Mouse (Mus musculus): Measurements from ENCODE around the gene B3galnt1.
A peak's percentile ranks its signal among the peaks of the same experiment; 100 is the strongest.
"Not testable (repeated sequence)": the region's sequence is repeated elsewhere in the genome, so short reads cannot be mapped to it uniquely, and the experiment has no call there.

B3galnt1 gene

DNA sequence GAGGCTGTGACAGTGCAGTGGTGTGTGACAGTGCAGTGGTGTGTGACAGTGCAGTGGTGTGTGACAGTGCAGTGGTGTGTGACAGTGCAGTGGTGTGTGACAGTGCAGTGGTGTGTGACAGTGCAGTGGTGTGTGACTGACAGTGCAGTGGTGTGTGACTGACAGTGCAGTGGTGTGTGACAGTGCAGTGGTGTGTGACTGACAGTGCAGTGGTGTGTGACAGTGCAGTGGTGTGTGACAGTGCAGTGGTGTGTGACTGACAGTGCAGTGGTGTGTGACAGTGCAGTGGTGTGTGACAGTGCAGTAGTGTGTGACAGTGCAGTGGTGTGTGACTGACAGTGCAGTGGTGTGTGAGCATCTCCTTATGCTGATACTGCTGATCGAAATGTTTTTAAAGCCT lies 33.2 kb downstream of the B3galnt1 start:
- DNase-seq (ENCODE audit: low spot score), result not testable (repeated sequence)

DNA sequence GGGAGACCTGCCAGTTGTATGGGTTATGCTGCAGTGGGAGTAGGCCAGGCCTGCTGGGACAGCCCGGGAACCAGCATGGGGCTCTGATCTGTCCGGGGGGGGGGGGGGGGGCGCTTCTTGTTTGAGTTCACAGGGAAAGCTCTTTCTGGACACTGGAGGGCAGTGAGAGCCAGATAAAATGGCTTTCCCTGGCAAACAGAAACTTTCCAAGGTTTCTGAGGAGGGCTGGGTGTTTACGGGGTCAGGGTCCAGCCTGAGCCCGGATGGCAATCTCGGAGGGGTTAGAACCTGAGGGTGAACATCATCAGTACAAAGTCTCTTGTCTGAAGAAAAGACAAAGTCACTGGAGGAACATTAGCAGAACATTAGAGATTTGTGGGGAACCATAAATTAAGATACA lies 35.4 kb downstream of the B3galnt1 start:
- DNase-seq (ENCODE audit: low spot score), result no peak

DNA sequence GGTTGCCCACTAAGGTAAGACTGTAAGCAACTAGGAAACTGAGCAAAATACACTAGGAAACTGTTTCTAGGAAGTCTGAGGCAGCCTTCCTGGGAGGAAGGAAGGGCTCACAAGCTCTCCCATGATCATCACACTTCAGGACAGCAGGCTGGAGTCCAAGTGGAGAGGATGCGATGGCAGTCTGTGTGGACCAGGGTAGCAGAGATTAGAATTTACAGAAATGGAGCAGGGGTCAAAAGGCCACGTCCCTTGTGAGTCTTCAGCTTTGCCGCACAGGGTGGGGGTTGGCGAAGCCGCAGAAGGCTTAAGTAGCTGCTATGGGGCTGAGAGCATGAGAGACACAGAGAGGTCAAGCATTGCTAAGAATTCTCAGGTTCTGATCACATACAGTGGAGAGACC lies 37.1 kb downstream of the B3galnt1 start:
- no peak for DNase-seq (ENCODE audit: low spot score)

DNA sequence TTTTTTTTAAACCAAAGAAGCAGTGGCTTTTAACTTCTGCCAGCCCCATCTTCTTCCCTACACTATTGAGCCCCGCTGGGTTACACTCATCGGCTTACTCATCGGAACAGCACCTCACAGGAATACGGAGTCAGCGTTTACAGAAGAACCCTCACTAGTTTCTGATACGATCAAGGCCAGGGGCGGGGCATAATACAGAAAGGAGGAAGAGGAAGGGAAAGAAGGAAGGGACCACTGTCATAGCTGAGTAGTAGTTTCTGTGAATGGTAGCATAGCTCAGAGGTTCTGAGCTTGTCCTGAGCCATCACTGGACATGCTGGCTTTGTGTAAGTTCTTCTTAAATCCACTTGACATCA lies 38.8 kb downstream of the B3galnt1 start:
- no peak for DNase-seq (ENCODE audit: low spot score)

DNA sequence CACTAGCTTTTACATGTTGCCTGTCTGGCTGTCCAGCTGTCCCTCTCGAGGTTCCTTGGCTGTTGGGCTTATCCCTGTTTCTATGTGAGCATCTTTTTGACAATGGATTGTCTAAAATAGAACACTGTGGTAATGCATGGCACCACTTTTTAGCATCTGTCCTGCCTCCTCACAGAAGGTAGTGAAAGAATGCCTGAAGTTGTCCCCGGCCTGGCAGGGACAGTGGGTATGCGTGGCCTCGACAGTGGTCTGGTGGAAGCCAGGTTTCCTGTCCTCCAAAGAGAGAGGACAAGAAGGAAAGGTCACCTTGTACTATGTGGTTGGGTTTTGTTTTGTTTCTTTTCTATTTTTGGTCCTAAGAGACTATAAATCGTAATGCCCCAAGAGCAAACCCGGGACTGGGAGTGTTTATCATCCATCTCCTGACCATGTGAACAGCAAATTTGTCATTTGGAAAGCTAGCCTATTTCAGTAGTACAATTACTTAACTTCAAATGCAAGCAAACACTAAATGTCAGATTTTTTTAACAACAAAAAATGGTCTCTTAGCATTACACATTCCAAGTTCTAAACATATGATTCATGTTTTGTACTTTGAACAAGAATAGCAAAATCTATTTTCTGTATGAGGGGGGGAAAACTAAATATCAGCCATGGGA lies 39.3 kb downstream of the B3galnt1 start:
- no peak for DNase-seq (ENCODE audit: low spot score)

DNA sequence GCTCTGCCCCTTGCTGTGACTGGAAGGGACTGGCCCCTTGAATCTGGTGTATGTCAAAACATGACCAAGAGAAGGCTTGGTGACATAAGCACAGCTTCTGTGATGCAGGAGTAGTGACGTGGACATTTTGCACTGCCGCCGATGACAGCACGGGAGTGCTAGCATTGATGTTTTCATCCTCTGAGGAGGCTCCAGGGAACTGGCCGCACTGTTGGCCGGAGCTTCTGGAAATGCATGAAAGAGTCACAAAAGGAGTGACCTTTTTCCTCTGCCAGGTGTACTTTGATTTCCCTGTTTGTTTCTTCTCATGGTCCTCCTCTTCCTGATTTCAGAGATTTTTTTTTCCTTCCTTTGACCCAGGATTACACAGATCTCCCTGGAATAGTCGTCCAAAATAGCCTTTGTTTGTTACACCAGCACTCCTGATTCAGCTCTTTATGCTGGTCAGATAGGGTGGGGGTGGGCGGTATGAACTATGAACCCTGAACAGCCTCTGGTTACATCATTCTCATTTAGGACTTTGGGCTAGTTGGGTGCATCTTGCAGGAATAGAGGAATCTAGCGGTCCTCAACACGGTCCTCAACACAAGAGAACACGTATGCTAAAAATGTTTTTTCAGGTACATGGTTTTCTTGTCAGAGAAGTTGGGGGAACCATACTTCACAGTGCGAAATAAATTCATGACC lies 42.5 kb downstream of the B3galnt1 start:
- no peak for DNase-seq (ENCODE audit: low spot score)

DNA sequence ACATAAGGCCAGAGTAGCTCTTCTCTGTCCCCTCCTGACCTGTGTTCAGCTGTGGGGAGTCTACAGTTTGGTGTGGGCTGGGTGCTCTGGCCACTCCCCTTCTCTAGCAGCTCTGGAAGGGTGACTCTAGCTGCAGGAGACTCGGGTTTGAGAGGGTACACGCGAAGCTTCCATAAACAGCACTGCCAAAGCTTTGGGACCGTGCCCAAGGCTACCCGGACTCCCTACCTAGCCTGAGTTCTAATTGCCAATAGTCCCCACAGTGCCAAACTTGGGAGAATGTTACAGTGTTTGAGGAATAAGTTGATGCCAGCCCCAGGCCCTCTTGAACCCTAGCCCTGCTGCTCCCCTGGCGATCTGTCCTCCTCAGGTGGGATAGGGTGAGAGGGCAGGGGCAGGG lies 43.2 kb downstream of the B3galnt1 start:
- DNase-seq (ENCODE audit: low spot score), result no peak

DNA sequence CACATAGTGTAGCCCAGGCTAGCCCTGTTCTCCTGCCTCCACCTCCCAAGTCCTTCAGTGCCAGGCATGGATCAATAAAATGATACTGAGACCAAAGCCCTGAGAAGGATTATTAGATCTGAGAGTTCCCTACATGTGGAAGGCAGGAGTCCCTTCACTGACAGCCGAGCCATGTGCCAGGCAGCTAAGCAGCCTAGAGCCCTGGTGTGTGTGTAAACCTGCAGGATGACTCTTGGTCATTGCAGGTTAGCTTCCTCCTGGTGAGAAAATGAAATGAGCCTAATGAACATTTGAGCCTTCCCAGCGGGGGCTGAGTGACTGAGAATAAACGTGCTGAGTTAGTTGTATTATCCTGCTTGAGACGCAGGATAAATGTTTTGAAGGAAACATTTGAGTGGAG lies 49.2 kb downstream of the B3galnt1 start:
- DNase-seq (ENCODE audit: low spot score), result no peak

DNA sequence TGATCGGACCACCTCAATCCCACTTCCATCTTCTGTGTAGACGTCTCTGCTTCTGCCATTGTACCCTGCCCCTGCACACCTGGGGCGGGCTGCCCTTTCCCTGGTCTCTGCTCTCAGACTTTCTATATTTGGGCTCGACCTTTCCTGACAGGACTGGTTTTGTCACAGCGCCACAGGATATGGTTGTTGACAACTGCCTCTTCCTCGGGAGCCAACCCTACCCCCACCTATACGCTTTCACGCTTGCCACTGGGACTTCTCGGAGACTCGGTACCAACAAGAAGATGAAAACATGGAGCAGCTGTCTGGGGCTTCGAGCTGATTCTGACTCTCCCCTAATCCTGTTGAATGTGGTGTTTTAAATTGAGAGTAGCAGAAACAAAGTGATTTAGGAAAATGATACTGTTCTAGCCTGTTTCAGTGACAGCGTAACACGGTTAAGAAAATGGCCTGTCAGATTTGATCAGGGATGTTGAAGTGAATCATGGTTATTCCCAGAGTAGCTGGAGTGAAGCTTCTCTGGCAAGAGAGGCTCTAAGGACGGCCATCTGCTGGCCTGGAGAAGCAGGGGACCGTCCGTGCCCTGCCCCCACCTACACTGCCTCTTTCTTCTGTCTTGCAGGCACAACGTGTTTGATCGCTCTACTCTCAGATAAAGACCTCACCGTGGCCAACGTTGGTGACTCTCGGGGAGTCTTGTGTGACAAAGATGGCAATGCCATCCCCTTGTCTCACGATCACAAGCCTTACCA lies 49.9 kb downstream of the B3galnt1 start:
- DNase-seq (ENCODE audit: low spot score), result no peak

DNA sequence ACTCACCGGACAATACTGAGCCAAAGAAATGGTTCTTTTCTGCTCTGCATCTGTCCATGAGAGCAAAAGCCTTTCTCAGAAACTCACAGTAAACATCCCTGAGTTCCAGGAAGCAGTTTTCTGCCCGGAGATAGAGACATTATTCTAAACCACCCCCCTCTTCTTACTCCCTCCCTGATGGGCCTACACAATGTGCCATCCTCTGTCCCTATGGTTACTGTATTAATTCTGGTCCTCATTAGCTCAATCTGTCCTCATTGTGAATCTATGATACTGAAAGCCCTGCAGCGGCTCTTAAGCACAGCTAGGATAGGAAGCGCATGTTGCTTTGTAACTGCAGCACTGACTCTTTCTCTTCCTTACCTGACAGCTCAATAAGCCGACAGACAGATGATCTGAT lies 53.7 kb downstream of the B3galnt1 start:
- DNase-seq (ENCODE audit: low spot score), result no peak

DNA sequence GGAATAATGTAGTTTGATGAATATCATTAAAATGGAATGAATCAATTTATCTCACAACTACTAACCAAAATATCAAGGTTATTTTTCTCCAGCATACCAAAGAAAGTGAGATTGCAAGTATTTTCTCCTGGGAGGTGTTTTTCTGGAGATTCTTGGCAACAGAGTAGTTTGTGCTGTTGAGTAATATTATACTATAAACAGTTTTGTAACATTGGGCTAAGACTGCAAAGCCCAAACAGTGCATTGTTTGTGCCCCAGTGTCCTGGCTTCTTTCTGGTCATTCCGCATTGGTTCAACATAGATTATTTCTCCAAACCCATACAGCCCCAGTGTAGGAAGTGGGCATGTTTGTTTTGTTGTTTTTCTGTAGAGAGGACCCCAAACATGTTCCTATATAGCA lies 55.0 kb downstream of the B3galnt1 start:
- DNase-seq (ENCODE audit: low spot score), result no peak

DNA sequence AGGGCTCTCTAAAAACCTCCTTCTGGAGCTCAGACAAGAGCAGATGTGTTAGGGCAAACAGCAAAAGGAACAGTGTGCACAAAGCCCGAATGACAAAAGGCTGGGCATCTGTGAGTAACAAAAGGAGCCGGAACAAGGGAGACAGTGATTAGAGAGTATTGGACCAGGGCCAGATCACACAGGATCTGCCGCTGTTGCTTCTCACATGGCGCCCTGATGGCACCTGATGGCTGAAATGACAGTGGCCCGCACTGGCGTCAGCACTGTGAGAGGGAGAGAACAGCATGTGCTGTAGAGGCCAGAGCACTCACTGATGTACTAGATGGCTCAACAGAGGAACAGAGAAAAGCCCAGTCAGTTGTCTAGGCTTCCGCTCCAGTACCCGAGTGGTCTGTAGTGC lies 55.8 kb downstream of the B3galnt1 start:
- peak; percentile 49 for DNase-seq (ENCODE audit: low spot score)

DNA sequence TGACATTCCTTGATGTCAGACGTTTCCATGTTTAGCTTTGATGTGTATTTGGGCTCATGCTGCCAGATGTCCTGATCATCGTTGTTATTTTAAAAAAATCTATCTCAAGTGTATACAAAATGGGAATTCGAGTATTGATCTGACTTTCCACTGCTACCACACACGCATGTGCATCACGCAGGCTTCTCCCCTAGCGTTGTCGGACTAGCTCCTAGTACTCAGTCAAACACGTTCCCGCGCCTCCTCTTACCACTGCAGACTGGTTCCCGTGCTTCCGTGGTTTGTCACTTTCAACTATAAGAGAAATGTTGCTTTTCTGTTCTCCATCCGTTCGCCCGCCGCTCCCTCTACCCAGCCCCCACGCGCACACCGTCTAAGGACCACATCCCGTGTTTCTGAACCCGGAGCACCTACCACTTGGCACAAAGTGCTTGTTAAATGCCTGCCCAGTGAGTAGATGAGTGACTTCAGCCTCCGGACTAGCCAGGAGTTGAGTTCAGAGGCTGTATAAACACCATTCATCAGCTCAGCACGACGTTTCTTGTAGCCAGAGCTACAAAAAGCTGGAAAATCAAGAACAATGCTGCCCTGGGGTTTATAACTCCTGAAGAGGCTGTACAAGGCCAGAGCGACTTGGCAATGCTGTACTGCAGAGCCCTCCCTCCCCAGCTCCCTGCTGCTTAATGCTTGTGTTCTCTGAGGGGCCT lies 62.7 kb downstream of the B3galnt1 start:
- DNase-seq (ENCODE audit: low spot score), result no peak

DNA sequence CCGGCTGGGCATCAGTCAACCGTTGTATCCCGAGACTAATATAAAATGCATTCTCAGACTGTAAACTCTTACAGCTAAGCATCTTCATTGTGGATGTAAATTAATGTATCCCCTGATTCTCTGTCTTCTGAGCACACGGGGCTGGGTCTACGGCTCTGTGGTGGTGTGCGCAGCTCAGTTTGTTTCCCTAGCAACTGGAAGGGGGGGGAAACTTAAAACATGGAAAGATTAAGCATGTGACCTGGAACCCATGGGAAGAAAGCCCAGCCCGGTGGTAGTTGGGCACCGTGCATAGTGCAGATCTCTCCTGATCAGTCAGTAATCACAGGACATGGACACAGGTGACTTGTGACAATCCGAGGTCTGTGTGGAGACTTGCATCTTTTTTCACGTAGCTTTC lies 63.3 kb downstream of the B3galnt1 start:
- no peak for DNase-seq (ENCODE audit: low spot score)

DNA sequence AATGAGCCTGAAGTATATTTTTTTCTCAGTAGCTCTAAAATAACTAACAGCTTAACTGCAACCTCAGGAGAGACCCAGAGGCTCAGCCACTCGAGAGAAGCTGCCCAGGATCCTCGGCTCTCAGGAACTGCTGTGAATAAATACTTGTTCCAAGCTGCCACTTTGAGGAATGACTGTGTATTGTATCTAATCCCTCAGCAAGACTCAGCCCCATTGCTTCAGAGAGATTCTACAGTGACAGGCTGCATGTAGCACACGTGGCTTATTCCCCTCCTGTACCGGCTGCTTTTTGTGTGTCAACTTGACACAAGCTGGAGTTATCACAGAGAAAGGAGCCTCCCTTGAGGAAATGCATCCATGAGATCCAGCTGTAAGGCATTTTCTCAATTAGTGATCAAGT lies 66.1 kb downstream of the B3galnt1 start:
- no peak for DNase-seq (ENCODE audit: low spot score)

DNA sequence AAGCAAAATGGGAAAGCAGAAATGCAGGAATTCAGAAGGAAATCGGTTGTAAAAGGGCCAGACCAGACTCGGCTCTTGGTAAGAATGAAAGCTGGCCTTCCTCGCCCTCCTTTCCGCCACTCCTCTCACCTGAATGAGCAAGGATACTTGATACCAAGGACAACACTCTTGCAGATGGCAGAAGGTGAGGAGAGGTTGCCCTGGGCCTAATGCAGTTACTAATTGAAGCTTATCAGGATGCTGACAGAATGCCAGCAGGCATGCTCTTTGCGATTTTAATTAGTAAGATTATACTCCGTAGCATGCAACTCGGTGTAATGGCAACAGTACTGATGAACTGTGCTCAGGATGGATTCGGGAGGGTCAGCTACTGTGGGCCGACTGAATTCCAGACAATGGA lies 67.2 kb downstream of the B3galnt1 start:
- no peak for DNase-seq (ENCODE audit: low spot score)

DNA sequence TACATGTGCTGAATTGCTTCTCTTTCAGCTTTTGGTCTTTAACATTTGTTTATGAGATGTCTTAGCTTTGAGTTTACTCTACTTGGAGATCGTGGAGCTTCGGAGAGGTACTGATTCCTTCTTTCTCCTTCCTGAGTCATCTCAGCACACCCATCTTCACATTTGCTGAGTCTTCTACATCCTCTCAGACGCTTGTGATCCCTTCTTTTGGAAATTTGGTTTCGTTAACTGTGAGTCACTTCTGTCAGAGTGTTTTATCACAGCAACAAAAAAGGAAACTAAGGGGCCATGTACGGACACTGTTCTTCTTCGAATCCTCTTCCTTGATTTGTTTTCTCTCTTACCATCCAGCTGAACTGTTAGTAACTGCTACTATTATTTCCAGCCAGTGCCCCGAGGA lies 69.2 kb downstream of the B3galnt1 start:
- no peak for DNase-seq (ENCODE audit: low spot score)

DNA sequence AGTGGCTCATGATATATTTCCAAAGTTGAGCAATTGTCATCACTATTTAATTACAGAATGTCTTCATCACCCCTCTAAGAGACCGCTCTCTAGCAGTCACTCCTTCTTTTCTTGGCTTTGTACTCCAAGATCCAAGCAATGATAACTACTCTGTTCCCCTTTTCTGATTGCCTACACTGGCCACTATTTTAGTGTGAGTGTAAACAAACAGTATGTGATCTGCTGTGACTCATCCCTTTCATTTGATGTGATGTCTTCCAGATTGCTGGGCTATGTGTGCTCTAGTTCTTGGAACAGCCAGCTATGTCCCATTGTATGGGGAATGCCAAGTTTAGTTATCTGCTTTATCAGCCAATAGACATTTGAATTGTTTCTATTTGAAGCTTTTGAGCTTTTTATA lies 71.4 kb downstream of the B3galnt1 start:
- no peak for DNase-seq (ENCODE audit: low spot score)

DNA sequence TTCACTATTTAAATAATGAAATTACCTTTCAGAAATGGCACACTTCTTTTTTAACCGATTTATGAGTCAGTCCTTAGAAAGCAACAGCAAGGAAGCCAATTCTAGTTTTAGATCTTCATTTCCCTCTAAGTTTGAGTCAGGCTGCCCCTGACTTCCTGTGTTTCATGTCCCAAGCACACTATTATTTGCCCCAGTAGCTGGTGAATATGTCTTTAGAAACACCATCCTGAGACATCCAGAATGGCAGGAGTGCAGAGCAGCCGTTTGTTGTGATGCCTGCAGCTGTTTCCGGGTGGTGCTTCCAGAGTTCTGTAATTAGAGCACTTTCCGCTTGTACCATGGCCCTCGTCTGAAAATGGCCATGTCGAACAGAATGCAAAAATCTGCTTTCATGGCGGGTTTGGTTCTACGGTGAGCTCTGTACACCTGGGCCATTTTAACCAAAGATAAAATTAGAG lies 73.7 kb downstream of the B3galnt1 start:
- no peak for DNase-seq (ENCODE audit: low spot score)

DNA sequence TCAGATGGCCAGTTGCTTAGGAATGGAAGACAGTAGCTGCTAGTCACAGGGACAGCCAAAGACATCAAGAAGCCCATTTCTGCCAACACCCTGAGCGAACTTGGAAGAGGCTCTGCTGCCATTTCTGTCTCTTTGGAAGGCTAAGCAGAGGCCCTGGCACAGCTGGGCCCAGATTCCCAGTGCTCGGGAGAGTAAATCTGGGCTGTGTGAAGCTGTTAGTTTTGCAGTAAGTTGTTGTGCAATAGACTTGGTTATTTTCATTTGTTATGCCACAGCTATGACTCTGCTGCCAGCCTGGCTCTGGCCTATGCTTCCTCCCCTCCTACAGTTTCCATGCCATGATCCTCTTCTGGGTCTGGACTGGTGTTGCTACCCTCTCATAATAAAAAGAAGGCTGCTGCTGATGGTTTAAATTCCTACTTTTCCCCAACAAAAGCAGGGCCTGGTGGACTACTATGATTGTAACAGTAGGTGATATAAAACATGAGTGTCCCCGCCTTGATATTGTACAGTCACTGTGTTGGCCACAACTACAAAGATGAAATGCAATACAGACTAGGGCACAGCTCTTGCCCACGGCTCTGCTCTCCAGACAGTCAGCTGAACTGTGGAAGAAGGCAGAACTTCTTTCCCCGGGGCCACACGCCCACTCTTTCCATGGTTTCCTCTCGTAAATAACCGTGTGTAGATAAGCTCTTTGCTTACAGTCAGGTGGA lies 74.2 kb downstream of the B3galnt1 start:
- DNase-seq (ENCODE audit: low spot score), result no peak

Measured in layer of hippocampus, adult 9-10 months (tissue).